Mouse (Mus musculus) lung, postnatal 0 days (tissue): ENCODE data around the gene D2hgdh.

Experiments
- CTCF ChIP-seq: IDR thresholded peaks from 2 replicates; pipeline ENCODE4 v1.5.1; 2016; ENCODE audit warnings: antibody characterized with exemption, mild to moderate bottlenecking
- EP300 ChIP-seq: IDR thresholded peaks from 2 replicates; pipeline ENCODE4 v1.6.1; 2016; ENCODE audit warnings: antibody characterized with exemption, mild to moderate bottlenecking, control low read depth

- TF ChIP-seq CTCF (no peak), EP300 (0 out of 2 replicates have a peak, but pooled peaks have one; percentile 17)
Measured at GRCm38 (mm10) chr1:93837335-93837734, 12.6 kb downstream of the D2hgdh start.
